Mouse (Mus musculus): ENCODE data around the gene Plcb3. TPM values are rescaled to one million over a fixed set of nuclear protein-coding genes. Genes with fewer than 3 reads are reported as not detected.

The Plcb3 gene
- polyA plus RNA-seq, 1 experiment = 14.6 TPM

- peak overlapping the region; percentile 12 for H3K4me3 ChIP-seq (replicated peaks; ENCODE audit: control insufficient read depth, low read depth, low read length)
- H3K4me1 ChIP-seq (ENCODE audit: control insufficient read depth, insufficient read depth, low read length) = peaks cover 5% of the 10 kb centered on the region; the same call in 1 of the 2 replicates
- TF ChIP-seq CTCF (IDR thresholded peaks at IDR 0.05; ENCODE audit: control insufficient read depth, insufficient read depth, low read length) (no peak), POLR2A (IDR thresholded peaks at IDR 0.05; ENCODE audit: borderline replicate concordance, control insufficient read depth, low read depth, low read length) (no peak)
- 59% methylated on average over 8 of the region's 8 CpGs for WGBS
- no peak overlapping the region for H3K27ac ChIP-seq (ENCODE audit: control insufficient read depth, insufficient read depth, low read depth, low read length, poor library complexity)
Measured at GRCm38 (mm10) chr19:6919876-6920740, 56.2 kb downstream of the Plcb3 start.

- Histone ChIP-seq H3K4me1 (ENCODE audit: control insufficient read depth, insufficient read depth, low read length) (peaks cover 3% of the 10 kb centered on the region; the same call in 1 of the 2 replicates), H3K4me3 (replicated peaks; ENCODE audit: control insufficient read depth, low read depth, low read length) (no peak overlapping the region), H3K27ac (ENCODE audit: control insufficient read depth, insufficient read depth, low read depth, low read length, poor library complexity) (no peak overlapping the region)
- TF ChIP-seq CTCF (IDR thresholded peaks at IDR 0.05; ENCODE audit: control insufficient read depth, insufficient read depth, low read length) (no peak), POLR2A (IDR thresholded peaks at IDR 0.05; ENCODE audit: borderline replicate concordance, control insufficient read depth, low read depth, low read length) (no peak)
Measured at GRCm38 (mm10) chr19:6919431-6919830, 56.8 kb downstream of the Plcb3 start.

- TF ChIP-seq POLR2A (IDR thresholded peaks at IDR 0.05; ENCODE audit: borderline replicate concordance, control insufficient read depth, low read depth, low read length) = no peak
- TF ChIP-seq CTCF (IDR thresholded peaks at IDR 0.05; ENCODE audit: control insufficient read depth, insufficient read depth, low read length) = no peak
- Histone ChIP-seq H3K4me1 (ENCODE audit: control insufficient read depth, insufficient read depth, low read length) (peaks cover 3% of the 10 kb centered on the region; the same call in 1 of the 2 replicates), H3K27ac (ENCODE audit: control insufficient read depth, insufficient read depth, low read depth, low read length, poor library complexity) (no peak overlapping the region), H3K4me3 (replicated peaks; ENCODE audit: control insufficient read depth, low read depth, low read length) (no peak overlapping the region)
- 89% methylated on average over 4 of the region's 4 CpGs for WGBS
Measured at GRCm38 (mm10) chr19:6918321-6918720, 57.9 kb downstream of the Plcb3 start.

GRCm38 (mm10) chr19:6916496-6916895 is 59.8 kb downstream of the Plcb3 start:
- TF ChIP-seq POLR2A (IDR thresholded peaks at IDR 0.05; ENCODE audit: borderline replicate concordance, control insufficient read depth, low read depth, low read length) (no peak), CTCF (IDR thresholded peaks at IDR 0.05; ENCODE audit: control insufficient read depth, insufficient read depth, low read length) (no peak)
- Histone ChIP-seq H3K27ac (ENCODE audit: control insufficient read depth, insufficient read depth, low read depth, low read length, poor library complexity) (no peak overlapping the region), H3K4me1 (ENCODE audit: control insufficient read depth, insufficient read depth, low read length) (peaks cover 1% of the 10 kb centered on the region; the same call in 1 of the 2 replicates), H3K4me3 (replicated peaks; ENCODE audit: control insufficient read depth, low read depth, low read length) (no peak overlapping the region)
- 82% methylated on average over 4 of the region's 4 CpGs for WGBS

GRCm38 (mm10) chr19:6915276-6915675 is 61.0 kb downstream of the Plcb3 start:
- Histone ChIP-seq H3K27ac (ENCODE audit: control insufficient read depth, insufficient read depth, low read depth, low read length, poor library complexity) (no peak overlapping the region), H3K4me3 (replicated peaks; ENCODE audit: control insufficient read depth, low read depth, low read length) (no peak overlapping the region), H3K4me1 (ENCODE audit: control insufficient read depth, insufficient read depth, low read length) (peaks cover 1% of the 10 kb centered on the region; the same call in 1 of the 2 replicates)
- no peak for TF ChIP-seq POLR2A (IDR thresholded peaks at IDR 0.05; ENCODE audit: borderline replicate concordance, control insufficient read depth, low read depth, low read length)
- no peak for TF ChIP-seq CTCF (IDR thresholded peaks at IDR 0.05; ENCODE audit: control insufficient read depth, insufficient read depth, low read length)
- WGBS = 69% methylated on average over 4 of the region's 4 CpGs

- Histone ChIP-seq H3K27ac (ENCODE audit: control insufficient read depth, insufficient read depth, low read depth, low read length, poor library complexity) (no peak overlapping the region), H3K4me1 (ENCODE audit: control insufficient read depth, insufficient read depth, low read length) (no peaks in the 10 kb centered on the region; the same call in 1 of the 2 replicates), H3K4me3 (replicated peaks; ENCODE audit: control insufficient read depth, low read depth, low read length) (no peak overlapping the region)
- TF ChIP-seq CTCF (IDR thresholded peaks at IDR 0.05; ENCODE audit: control insufficient read depth, insufficient read depth, low read length) = no peak
- no peak for TF ChIP-seq POLR2A (IDR thresholded peaks at IDR 0.05; ENCODE audit: borderline replicate concordance, control insufficient read depth, low read depth, low read length)
- WGBS = 92% methylated on average over 9 of the region's 9 CpGs
Measured at GRCm38 (mm10) chr19:6914540-6914939, 61.7 kb downstream of the Plcb3 start.

GRCm38 (mm10) chr19:6913991-6914390 is 62.3 kb downstream of the Plcb3 start:
- WGBS = 88% methylated on average over 11 of the region's 11 CpGs
- no peak overlapping the region for H3K27ac ChIP-seq (ENCODE audit: control insufficient read depth, insufficient read depth, low read depth, low read length, poor library complexity)
- TF ChIP-seq POLR2A (IDR thresholded peaks at IDR 0.05; ENCODE audit: borderline replicate concordance, control insufficient read depth, low read depth, low read length) = no peak
- TF ChIP-seq CTCF (IDR thresholded peaks at IDR 0.05; ENCODE audit: control insufficient read depth, insufficient read depth, low read length) = no peak

GRCm38 (mm10) chr19:6913036-6913435 is 63.2 kb downstream of the Plcb3 start:
- H3K4me3 ChIP-seq (replicated peaks; ENCODE audit: control insufficient read depth, low read depth, low read length) = no peak overlapping the region
- no peak overlapping the region for H3K27ac ChIP-seq (ENCODE audit: control insufficient read depth, insufficient read depth, low read depth, low read length, poor library complexity)
- WGBS = 71% methylated on average over 6 of the region's 6 CpGs
- H3K4me1 ChIP-seq (ENCODE audit: control insufficient read depth, insufficient read depth, low read length) = no peaks in the 10 kb centered on the region; the same call in 1 of the 2 replicates
- TF ChIP-seq CTCF (IDR thresholded peaks at IDR 0.05; ENCODE audit: control insufficient read depth, insufficient read depth, low read length) (no peak), POLR2A (IDR thresholded peaks at IDR 0.05; ENCODE audit: borderline replicate concordance, control insufficient read depth, low read depth, low read length) (no peak)

More at GRCm38 (mm10) chr19:6913991-6914390, 62.3 kb downstream of the Plcb3 start:
- Histone ChIP-seq H3K4me1 (ENCODE audit: control insufficient read depth, insufficient read depth, low read length) (no peaks in the 10 kb centered on the region; the same call in 1 of the 2 replicates), H3K4me3 (replicated peaks; ENCODE audit: control insufficient read depth, low read depth, low read length) (no peak overlapping the region)

Measured in bone marrow, adult 2 months (tissue).